Mouse (Mus musculus): ENCODE measurements at regions not wholly inside any gene's neighbourhood (a gene's known extent, or its start where the extent isn't known, plus 50 kb on each side); places are given as distances from the start of the nearest gene placed in this dataset.

DNA sequence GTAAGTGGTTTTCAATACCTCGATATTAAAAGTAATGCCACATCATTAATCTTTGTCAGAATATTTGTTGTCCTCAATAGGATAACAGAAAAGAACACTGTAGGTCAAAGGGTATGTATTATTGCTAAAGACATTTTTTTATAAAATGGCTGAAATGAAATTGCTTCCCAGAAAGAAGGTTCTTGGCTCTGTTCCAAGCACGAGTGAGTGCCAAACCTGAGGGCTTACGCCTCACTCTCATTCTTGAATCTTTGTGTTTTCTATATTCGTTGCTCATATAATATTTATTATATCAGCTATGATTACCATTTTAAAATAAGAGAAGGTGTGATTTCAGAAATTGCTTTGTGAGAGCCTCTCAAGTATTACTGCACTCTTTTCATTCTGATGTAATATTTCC, 57.0 kb upstream of the Ppfia2 start:
- intact Hi-C loops (cut with DNase I) = no loop called here

GRCm38 (mm10) chr10:106414990-106415389, 55.1 kb upstream of the Ppfia2 start:
- intact Hi-C loops (cut with DNase I) = no loop called here
- no peak for DNase-seq (ENCODE audit: low spot score)

More for the DNA sequence above, 57.0 kb upstream of the Ppfia2 start:
- DNase-seq (ENCODE audit: low spot score) = no peak

DNA sequence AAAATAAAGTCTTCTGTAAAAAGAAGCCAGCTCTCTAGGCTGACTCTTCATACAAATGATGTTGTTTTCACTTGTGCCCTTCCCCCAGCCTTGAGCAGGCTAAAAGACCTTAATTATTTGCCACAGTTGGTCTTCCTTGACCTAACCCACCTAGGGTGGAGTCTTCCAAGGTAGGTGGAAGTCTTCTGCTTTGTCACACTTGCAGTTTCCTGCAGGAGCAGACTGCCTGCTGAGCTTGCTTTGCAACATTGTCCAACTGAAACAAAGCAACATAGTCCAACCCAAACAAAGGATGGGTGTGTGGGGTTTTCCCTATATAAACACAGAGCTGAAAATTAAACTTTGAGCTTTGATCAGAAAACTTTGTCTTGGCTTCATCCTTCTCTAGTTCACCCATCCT, 53.0 kb upstream of the Ppfia2 start:
- intact Hi-C loops (cut with DNase I) = no loop called here

More for the DNA sequence above, 53.0 kb upstream of the Ppfia2 start:
- DNase-seq (ENCODE audit: low spot score) = no peak
